Mouse (Mus musculus) G1E (cell line): ENCODE results near the gene Kif23.

Experiments used
- CTCF ChIP-seq: IDR thresholded peaks from 2 replicates; pipeline ENCODE4 v1.5.1; 2012; ENCODE audit warnings: low read depth, low read length, inconsistent platforms, mixed read lengths
- GATA1 ChIP-seq: IDR thresholded peaks from 2 replicates; pipeline ENCODE4 v1.6.1; 2012; ENCODE audit warnings: borderline replicate concordance, low read length, inconsistent platforms, mixed read lengths
- POLR2AphosphoS5 ChIP-seq: IDR thresholded peaks from 2 replicates; pipeline ENCODE4 v1.6.1; 2012; ENCODE audit warnings: low read depth, low read length, inconsistent platforms; ENCODE audit not compliant: insufficient replicate concordance
- TAL1 ChIP-seq: conservative IDR thresholded peaks from 2 replicates; pipeline ENCODE4 v1.6.1; 2012; ENCODE audit warnings: low read depth, low read length, inconsistent platforms, mixed read lengths

DNA sequence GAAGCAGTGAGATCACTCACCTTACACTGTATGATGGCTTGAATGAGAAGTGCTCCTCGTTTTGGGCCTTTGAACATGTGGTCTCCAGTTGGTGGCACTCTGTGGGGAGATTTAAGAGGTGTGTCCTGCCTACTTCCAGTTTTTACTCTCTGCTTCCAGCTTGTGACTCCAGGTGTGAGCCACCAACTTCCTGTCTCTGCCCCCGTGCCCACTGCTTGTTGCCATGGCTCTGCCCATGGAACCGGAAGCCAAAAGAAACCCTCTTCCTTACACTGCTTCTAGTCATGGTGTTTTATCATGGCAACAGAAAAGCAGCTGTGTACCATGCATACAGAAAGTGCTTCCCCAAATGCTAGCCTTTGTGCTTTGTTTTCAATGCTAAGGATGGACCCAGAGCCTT lies 64.4 kb downstream of the Kif23 start:
- TF ChIP-seq CTCF (no peak), TAL1 (no peak), GATA1 (no peak), POLR2AphosphoS5 (no peak)
